Comparison of ENCODE assay signal across 15 mouse cellular contexts in the genomic region with DNA sequence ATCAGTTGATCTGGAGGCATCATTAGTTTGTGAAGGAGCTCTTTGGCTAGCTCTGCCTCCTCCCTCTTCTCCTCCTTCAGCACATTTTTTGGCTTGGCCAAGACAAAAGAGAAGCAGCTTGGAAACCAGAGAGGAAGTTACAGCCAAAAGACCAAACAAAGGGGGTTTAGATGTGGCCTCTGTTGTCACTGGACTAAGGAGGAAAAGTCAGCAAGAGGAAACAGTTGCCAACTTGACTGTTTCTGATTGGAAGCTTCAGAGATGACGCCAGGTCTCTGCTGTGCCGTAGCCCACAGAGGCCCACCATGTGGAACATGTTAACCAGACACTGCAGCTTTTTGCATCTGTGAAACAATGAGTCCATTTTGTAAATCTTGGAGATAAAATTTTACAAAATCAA.
"Had no signal": no experiment of that assay in that cellular context is flagged by ENCODE, and none has a peak within 500 bp of the region (broad histone marks: within the 10 kb centered on the region; RNA-seq: fewer than 3 reads in every experiment).

No protein-coding gene starts in this region.

- DNase-seq: kidney, adult 9 months; kidney, postnatal 14 days; kidney, postnatal 4 days; left cerebral cortex, postnatal 4 days; liver, postnatal 0 days; lung, embryonic 14.5 days; thymus, postnatal 25 days had no signal

- H3K4me2 ChIP-seq: limb, embryonic 13.5 days; liver, embryonic 11.5 days; lung, embryonic 14.5 days; midbrain, embryonic 13.5 days had no signal

- H3K9me3 ChIP-seq: limb, embryonic 13.5 days; midbrain, embryonic 13.5 days had no signal

- H3K27me3 ChIP-seq: limb, embryonic 13.5 days; midbrain, embryonic 13.5 days had no signal

- H3K36me3 ChIP-seq: midbrain, embryonic 13.5 days had no signal

- H3K4me1 ChIP-seq: midbrain, embryonic 13.5 days had no signal

- H3K9ac ChIP-seq: limb, embryonic 13.5 days; liver, embryonic 14.5 days; liver, postnatal 0 days; lung, embryonic 14.5 days; midbrain, embryonic 13.5 days had no signal

- H3K27ac ChIP-seq: limb, embryonic 13.5 days; liver, embryonic 14.5 days; macrophage; midbrain, embryonic 13.5 days; stomach, postnatal 0 days had no signal

- H3K4me3 ChIP-seq: limb, embryonic 13.5 days; midbrain, embryonic 13.5 days had no signal

- ATAC-seq: liver, postnatal 0 days; lung, postnatal 0 days; midbrain, embryonic 13.5 days; midbrain, embryonic 16.5 days had no signal
